Mouse (Mus musculus) splenic B cell, adult 2 months (primary cell): ENCODE results near the gene Ecpas.

Experiments
- DNase-seq: peaks from one replicate; pipeline ENCODE4 v3.0.0-alpha.2; 2011; ENCODE audit warnings: low read depth, low spot score
- H3K27me3 ChIP-seq: 2 replicates; pipeline ENCODE4 v1.6.1; 2012; ENCODE audit warnings: mild to moderate bottlenecking, low read length, moderate library complexity, mixed read lengths; ENCODE audit not compliant: control insufficient read depth, poor library complexity, insufficient read depth, severe bottlenecking
- H3K36me3 ChIP-seq: 2 replicates; pipeline ENCODE4 v1.6.1; 2012; ENCODE audit warnings: mild to moderate bottlenecking, low read length, moderate library complexity, mixed read lengths; ENCODE audit not compliant: control insufficient read depth, poor library complexity, insufficient read depth, severe bottlenecking

The Ecpas gene

GRCm38 (mm10) chr4:58887626-58888025, 24.9 kb downstream of the Ecpas start:
- no peaks in the 10 kb centered on the region for H3K27me3 ChIP-seq
- H3K36me3 ChIP-seq = no peaks in the 10 kb centered on the region
- no peak for DNase-seq

- H3K27me3 ChIP-seq = no peaks in the 10 kb centered on the region
- DNase-seq = no peak
- no peaks in the 10 kb centered on the region for H3K36me3 ChIP-seq
These were observed 25.8 kb downstream of the Ecpas start for GRCm38 (mm10) chr4:58886778-58887177.

- no peak for DNase-seq
- H3K27me3 ChIP-seq = no peaks in the 10 kb centered on the region
- no peaks in the 10 kb centered on the region for H3K36me3 ChIP-seq
These were observed 27.2 kb downstream of the Ecpas start for GRCm38 (mm10) chr4:58885341-58885740.

- Histone ChIP-seq H3K27me3 (no peaks in the 10 kb centered on the region), H3K36me3 (no peaks in the 10 kb centered on the region)
- DNase-seq = no peak
These were observed 28.7 kb downstream of the Ecpas start for GRCm38 (mm10) chr4:58883841-58884240.

- H3K27me3 ChIP-seq = no peaks in the 10 kb centered on the region
- no peak for DNase-seq
- peaks cover 7% of the 10 kb centered on the region; the same call in 1 of the 2 replicates for H3K36me3 ChIP-seq
These were observed 38.2 kb downstream of the Ecpas start for GRCm38 (mm10) chr4:58874373-58874772.

- H3K36me3 ChIP-seq = no peaks in the 10 kb centered on the region
- H3K27me3 ChIP-seq = no peaks in the 10 kb centered on the region
- DNase-seq = peak; percentile 22
These were observed 45.3 kb downstream of the Ecpas start for GRCm38 (mm10) chr4:58867242-58867641.

- no peaks in the 10 kb centered on the region for H3K27me3 ChIP-seq
- DNase-seq = no peak
- peaks cover 8% of the 10 kb centered on the region for H3K36me3 ChIP-seq
These were observed 79.6 kb downstream of the Ecpas start for GRCm38 (mm10) chr4:58832908-58833307.

- no peaks in the 10 kb centered on the region for H3K27me3 ChIP-seq
- DNase-seq = no peak
- peaks cover 9% of the 10 kb centered on the region for H3K36me3 ChIP-seq
These were observed 86.6 kb downstream of the Ecpas start for GRCm38 (mm10) chr4:58825921-58826320.

- no peaks in the 10 kb centered on the region for H3K27me3 ChIP-seq
- H3K36me3 ChIP-seq = no peaks in the 10 kb centered on the region
- no peak for DNase-seq
These were observed 124.9 kb downstream of the Ecpas start, which contains the start of gene Olfr267 for GRCm38 (mm10) chr4:58787616-58788015. Gene Olfr267, minus strand, starts transcription at chr4:58787716.

- no peaks in the 10 kb centered on the region for H3K36me3 ChIP-seq
- H3K27me3 ChIP-seq = no peaks in the 10 kb centered on the region
- DNase-seq = no peak
These were observed 125.9 kb downstream of the Ecpas start for GRCm38 (mm10) chr4:58786659-58787058.

- no peak for DNase-seq
- Histone ChIP-seq H3K36me3 (no peaks in the 10 kb centered on the region), H3K27me3 (no peaks in the 10 kb centered on the region)
These were observed 149.1 kb downstream of the Ecpas start for GRCm38 (mm10) chr4:58763417-58763816.

GRCm38 (mm10) chr4:58749510-58749909, 163.0 kb downstream of the Ecpas start:
- DNase-seq = peak; percentile 13
- no peaks in the 10 kb centered on the region for H3K36me3 ChIP-seq
- no peaks in the 10 kb centered on the region for H3K27me3 ChIP-seq

- no peak for DNase-seq
- no peaks in the 10 kb centered on the region for H3K36me3 ChIP-seq
- H3K27me3 ChIP-seq = no peaks in the 10 kb centered on the region
These were observed 163.4 kb downstream of the Ecpas start for GRCm38 (mm10) chr4:58749101-58749500.
